Mouse (Mus musculus) left cerebral cortex, postnatal 4 days (tissue): ENCODE measurements at regions not wholly inside any gene's neighbourhood (a gene's known extent, or its start where the extent isn't known, plus 50 kb on each side); places are given as distances from the start of the nearest gene placed in this dataset.

Experiments
- DNase-seq: peaks from one replicate; pipeline ENCODE4 v3.0.0-alpha.2; 2022
- intact Hi-C: fragments of 180-260 bp; cut with DNase I; formaldehyde crosslinking; loops from one replicate; pipeline ENCODE4 v1.15.1; 2025

DNA sequence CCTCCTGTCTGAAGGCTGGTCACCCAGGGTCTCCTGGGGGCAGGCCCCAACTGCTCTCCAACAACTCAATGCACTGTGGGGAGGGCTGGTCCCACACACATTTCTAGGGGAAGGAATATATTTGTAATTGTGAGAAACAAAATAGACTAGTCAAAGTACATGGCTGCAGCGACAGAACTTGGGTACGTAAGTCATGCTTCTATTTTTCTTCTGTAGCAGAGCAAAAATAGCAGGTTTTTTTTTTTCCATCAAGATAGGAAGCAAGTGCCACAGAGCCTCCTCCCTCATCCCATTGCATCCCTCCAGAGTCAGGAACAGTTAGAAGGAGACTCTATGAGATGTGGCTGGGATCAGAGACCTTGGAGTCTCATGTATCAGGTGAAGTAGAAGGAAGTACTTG is 124.9 kb upstream of the Tnr start:
- DNase-seq: no peak
- intact Hi-C loops: loop anchor here (5.0 to 10.0 kb wide), 3 partner anchors 286 to 679 kb away; no protein-coding TSS in a partner anchor

DNA sequence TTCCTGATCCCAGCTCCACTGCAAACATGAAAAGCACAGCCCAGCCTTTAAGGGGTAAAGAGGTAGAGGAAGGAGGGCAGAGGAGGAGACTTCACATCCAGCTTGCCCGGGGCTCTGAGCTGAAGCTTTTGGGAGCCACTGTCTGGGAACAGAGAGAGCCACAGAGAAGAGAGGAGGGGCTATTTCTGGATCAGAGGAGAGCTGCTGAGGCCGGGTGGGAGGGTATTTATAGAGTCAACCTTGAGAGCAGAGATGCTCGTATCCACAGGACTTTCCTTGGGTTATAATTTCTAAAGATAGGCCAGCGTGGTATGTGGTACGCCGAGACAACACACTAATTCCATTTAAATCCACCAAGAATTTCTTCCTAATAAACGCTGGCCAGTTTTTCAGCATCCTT is 117.3 kb upstream of the Tnr start:
- DNase-seq: no peak
- intact Hi-C loops: no loop called here

DNA sequence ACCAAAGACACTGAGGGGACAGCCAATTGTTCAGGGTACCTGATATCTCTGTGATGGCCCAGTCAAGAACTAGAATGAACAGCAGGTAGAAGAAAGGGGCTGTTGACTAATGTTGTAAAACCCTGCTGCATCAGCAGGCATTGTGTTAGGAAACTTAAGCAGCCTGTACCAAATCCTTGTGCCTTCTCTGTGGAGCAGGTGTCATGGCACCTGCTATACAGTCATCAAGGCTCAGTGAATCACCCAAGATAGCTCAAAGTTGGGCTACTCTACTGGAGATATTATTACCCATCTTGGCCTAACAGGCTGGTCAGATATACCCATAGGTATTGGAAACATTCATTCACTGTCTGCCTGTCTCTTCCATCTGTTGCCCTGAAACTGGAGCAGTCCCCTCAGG is 116.8 kb upstream of the Tnr start:
- intact Hi-C loops: no loop called here
- DNase-seq: no peak

DNA sequence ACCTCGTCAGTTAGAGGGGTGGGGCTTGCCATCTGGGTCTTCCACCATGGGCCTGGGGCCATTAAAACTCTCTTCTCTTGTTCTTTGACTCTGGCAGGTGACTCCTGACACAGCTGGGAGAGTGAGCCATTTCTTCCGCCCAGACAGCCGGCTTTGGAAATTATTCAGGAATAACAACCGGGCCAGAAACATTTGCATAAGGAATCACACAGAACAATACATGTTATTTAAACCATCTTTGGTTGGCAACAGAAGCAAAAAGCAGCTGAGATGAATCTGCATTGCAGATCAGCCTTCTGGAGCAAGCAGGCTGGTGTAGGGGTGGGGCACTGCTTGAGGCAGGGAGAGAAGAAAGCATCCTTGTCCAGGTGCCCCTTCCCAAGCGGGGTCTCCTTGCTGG is 110.2 kb upstream of the Tnr start:
- peak; percentile 11 for DNase-seq
- intact Hi-C loops: no loop called here

DNA sequence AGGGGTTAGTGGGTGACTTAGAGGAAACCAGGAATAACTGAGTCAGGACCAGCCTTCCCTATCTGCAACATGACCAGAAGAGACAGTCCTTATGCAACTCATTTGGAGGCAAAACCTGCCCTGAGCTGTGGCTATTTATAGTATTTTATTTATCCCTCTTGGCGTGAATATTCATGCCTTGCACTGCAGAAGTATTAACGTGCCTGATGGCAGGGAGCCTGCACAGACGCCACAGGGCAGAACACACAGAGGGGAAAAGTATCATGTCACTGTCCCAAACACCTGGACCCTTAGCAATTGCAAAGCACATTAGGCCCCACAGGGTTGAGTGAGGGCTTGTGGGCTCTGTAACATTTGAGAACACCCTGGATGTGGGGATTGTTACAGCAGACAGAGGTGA is 107.9 kb upstream of the Tnr start:
- DNase-seq: no peak
- intact Hi-C loops: no loop called here

DNA sequence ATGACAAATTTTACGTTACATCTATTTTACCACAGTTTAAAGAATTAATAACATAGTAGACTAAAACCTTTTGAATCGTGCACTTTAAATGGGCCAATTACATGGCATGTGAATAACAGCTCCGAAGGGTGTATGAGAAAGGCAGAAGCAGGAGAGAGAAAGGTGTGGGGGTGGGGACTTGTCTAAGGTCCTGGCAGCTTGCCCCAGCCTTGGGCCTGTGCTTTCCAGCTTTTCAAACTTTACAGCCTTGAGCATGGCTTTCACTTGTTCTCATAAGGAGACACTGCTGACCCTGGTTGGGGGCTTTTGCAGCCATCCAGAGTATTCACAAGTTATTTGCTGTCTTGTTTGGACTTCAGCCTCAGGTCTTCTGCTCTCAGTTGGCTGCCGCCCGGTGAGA is 106.4 kb upstream of the Tnr start:
- intact Hi-C loops: no loop called here
- no peak for DNase-seq

DNA sequence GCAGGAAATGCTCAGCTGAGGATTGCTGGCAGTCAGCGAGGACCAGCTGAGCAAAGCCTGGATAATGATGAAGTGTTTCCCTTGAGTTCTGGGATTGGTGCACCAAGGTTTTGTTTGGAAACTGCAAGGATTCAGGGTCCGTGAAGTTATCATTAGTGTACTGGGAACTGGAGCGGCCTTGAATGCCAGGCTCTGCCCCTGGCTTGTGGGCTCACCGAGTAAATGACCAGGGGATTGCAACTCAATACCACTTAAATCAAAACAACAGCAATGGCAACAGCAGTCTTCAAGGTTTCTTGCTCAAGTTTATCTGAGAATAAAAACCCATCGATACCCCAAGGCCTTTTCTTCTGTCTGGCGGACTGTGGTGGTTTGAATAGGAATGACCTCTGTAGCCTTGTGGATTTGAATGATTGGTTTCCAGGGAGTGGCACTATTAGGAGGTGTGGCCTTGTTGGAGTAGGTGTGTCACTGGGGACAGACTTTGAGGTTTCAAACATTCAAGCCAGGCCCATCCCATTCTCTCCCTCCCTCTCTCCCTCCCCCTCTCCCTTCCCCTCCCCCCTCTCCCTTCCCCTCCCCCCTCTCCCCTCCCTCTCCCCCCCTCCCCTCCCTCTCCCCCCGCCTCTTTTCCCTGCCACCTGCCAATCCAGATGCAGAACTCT is 104.1 kb upstream of the Tnr start:
- intact Hi-C loops: no loop called here
- no peak for DNase-seq

DNA sequence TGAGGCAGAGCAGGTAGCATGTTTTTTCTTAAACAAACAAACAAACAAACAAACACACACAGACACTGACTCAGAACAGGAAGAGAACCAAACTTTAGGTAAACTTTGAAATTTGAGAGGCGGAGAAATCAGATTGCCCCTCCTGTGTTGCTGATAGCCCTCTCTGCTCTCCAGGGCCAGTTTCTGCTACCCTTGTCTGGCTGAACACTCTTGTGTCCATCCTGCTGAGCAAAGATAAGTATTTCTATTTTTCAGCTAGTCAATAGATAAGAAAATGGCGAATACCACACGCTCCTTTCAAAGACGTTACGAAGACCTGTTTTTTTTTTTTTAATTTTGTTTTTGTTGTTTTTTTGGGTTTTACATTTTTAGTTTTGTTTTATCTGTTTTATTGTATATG is 103.4 kb upstream of the Tnr start:
- intact Hi-C loops: no loop called here
- DNase-seq: no peak

DNA sequence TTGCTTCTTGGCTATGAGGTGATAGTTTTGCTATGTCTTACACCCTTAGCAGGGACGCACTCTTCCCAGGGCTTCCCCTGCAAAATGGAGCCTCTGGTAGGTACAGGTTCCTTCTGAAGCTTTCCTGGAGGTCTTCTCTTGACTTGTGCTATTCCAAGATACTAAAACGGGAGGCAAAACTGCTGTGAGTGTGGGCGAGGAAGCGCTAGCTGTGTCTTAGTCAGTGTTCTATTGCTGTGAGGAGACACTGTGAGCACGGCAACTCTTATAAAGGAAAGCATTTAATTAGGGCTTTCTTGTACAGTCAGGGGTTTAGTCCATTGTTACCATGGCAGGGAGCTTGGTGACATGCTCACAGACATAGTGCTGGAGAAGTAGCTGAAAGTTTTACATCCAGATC is 99.9 kb upstream of the Tnr start:
- DNase-seq: no peak
- intact Hi-C loops: no loop called here

DNA sequence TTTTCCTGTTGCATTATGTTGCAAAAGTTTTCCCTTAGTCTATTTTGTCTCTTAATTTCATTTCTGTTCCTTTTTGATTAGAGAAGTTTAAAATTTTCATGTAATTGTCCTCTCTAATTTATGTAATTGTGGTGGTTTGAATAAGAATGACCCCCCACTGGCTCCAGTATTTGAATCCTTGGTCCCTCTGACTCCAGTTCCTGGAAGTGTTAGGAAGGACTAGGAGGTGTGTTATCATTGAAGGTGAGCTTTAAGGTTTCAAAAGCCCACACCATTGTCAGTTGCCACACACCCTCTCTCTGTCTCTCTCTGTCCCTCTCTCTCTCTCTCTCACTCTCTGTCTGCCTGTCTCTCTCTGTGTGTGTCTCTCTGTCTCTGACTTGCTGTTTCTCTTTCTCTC is 93.6 kb upstream of the Tnr start:
- intact Hi-C loops: no loop called here
- no peak for DNase-seq

DNA sequence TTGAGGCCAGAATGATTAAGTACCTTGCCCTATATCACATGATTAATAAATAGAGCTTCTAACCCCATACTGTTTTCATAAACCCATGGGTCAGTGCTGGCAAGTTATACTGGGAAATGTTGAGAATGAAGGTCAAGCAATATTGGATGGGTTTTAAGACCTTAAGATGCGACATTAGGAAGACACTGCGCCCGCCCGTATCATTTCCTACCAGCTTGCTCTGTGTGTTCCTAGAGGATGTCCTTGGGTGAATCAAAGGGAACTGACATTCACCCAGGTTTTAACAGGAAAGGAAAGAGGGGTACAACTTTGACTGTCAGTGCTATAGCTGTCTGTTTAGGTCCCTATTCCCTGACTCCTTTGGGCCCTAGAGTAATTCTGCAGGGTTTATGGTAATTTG is 90.0 kb upstream of the Tnr start:
- no peak for DNase-seq
- intact Hi-C loops: no loop called here

DNA sequence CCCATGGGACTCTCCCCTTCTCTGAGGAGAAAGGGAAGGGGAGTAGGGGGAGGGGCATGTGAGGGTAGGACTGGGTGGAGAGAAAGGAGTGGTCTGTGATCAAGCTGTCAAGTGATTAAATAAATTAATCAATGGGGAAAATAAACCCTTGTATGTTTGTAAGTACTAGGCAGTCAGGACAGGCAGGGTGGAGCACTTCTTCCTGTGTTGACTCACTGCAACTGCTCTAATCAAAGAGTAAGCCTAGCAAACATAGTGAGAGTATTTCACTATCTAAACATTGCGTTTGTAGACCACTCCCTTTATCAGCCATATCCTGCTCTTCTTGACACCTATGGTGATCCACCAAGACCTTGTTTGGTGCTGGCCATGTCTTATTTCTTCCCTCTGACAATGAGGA is 82.8 kb upstream of the Tnr start:
- intact Hi-C loops: no loop called here
- DNase-seq: no peak

DNA sequence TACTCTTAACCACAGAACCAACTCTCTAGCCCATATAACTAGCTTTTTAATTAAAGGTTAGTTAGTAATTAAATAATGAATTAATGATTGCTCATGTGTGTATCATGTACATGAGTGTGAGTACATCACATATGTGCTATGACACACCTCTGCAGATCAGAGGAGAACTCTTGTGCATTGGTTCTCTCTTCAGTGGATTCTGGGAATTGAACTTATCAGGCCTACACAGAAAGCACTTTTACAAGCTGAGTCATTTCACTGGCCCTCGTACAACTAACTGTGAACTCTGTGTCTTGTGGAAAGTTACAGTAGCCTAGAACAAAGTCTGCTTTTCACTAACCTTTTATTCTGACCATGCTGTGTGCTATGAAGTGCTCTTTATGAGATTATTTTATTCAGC is 79.5 kb upstream of the Tnr start:
- intact Hi-C loops: no loop called here
- no peak for DNase-seq

DNA sequence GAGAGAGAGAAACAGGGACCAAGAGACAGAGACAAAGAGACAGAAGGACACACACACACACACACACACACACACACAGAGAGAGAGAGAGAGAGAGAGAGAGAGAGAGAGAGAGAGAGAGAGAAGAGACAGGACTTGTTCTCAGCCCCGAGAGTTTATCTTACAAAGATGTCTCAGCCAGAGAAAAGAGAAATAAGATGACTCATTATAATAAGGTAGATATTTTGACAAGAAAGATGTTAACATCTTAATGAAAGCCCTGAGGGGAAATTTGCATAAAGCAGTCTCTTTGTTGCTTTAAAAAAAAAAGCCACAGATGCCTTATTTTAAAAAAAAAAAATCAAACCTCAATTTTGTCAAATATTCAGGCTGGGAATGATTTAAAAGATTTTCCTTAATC is 78.1 kb upstream of the Tnr start:
- intact Hi-C loops: no loop called here
- DNase-seq: no peak

DNA sequence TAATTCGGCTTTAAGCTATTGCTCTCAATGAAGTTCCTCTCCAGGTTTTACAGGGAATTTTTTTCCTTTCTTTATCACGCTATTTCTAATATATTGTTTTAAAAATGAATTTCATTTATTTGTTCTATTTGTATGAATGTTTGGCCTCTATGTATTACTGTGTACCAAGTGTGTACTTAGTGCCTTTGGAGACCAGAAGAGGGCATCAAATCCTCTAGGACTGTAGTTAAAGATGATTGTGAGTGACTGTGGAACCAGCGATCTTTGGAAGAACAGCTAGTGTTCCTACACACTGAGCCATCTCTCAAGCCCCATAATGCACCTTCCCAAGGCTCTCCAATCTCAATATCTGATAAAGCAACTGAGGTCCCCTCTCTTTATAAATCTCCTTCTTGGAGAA is 72.1 kb upstream of the Tnr start:
- intact Hi-C loops: no loop called here
- DNase-seq: no peak

DNA sequence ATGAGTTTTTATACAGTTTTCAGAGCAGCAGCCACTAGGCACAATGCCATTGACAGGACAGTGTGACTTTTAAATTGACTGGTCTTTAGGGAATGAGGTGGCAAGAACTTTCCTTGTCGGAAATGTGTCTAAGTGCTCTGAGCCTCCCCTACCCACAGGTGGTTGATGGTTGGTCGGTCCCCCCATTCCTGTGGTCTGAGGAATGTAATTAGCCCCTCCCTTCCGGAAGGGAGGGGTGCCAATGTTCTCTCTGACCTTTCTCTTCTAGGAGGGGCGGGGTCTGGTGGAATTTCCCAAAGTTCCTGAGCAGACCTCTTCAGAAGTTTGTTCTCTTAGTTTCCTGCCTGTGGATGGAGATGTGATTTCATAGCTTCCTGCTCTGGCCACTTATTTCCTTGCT is 62.7 kb upstream of the Tnr start:
- DNase-seq: no peak
- intact Hi-C loops: no loop called here

DNA sequence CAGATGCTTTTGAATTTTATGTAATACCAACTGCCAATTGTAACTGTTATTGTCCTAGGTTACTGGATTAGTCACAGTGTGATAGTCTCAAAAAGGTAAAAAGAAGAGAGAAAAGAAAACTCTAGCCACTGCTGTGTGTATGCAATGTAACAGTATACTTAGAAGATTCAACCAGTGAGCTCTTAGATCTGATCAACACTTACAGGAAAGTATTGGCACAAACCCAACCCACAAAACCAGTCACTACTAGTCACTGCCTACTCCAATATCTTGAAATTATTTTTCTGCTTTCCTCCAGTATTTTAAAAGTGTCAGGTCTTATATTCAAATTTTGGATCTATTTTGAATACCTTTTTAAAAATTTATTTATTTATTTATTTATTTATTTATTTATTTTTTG is 52.6 kb upstream of the Tnr start:
- intact Hi-C loops: no loop called here

More for the DNA sequence above, 52.6 kb upstream of the Tnr start:
- DNase-seq: no peak
